Mouse (Mus musculus) bone marrow macrophage, adult 2 months (primary cell): ENCODE measurements around the gene Relch.

Source experiments
- CTCF ChIP-seq: IDR thresholded peaks from 2 replicates; pipeline ENCODE4 v1.5.1; 2012; ENCODE audit warnings: low read depth, mild to moderate bottlenecking, low read length, moderate library complexity
- POLR2A ChIP-seq: IDR thresholded peaks from 2 replicates; pipeline ENCODE4 v1.6.1; 2012; ENCODE audit warnings: mild to moderate bottlenecking, low read depth, low read length, borderline replicate concordance

DNA sequence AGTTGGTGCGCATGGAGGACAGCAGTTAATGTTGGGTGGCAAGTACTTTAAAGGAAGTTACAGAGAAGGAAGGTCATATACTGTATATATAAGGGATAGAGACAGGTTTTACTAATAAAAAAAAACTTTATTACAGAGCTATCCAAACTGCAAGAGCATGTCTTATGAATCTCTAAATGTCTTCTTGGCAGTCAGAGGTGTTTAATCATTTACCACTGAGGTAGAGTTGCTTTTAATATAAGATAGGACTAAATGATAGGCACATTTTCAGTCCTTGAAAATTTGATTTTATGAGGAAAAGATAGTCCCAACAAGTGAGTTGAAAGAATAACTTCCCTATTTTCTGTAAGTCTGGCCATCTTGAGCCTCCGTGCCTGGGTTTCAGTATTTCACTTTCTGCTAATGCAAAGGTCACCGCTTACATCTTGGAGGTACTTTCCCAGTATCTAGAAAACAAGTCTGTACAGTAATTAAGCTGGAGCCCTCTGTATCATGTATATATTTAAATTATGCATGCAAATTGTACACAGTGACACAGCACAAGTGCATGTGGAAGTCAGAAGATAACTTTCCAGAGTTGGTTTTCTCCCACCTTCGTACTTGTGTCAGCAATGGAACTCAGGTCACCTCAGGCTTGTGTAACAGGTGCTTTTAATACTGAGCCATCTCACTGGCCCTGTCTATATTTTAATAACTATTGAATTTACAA is 84.6 kb downstream of the Relch start:
- no peak for TF ChIP-seq POLR2A
- TF ChIP-seq CTCF, result no peak
